Mouse (Mus musculus): ENCODE results near the gene Gm6993.

Gene Gm6993

DNA sequence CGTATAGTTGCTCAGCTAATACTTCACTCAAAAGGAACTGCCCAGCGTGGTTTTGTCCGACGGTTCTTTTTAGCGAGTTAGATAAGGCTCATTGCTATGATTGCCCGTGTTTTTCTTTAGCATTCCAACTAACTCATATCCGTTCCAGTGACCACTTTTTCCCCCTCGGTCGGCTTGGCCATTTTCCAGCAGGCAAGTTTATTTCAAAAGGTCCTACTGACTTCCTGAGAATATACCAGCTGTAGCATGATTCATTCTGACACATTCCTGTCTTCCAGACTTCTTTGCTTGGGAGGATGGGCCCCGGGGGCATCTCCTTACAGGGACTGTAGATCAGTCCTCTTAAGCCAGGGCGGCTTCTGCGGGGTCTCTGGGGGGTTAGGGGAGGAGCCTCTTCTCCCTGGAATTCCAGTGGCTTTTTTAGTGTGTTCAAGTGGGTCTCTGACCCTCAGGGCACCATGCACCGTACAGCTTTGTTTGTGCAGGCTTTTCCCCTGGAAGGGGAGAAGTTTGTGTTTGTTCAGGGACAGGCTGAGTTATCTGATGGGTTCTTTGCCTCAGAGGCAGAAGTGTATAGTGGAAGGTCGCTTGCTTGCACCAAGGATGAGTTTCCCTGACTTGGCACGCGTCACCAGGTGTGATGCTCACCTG, 30.9 kb downstream of the Gm6993 start:
- CTCF ChIA-PET = no interaction called here

DNA sequence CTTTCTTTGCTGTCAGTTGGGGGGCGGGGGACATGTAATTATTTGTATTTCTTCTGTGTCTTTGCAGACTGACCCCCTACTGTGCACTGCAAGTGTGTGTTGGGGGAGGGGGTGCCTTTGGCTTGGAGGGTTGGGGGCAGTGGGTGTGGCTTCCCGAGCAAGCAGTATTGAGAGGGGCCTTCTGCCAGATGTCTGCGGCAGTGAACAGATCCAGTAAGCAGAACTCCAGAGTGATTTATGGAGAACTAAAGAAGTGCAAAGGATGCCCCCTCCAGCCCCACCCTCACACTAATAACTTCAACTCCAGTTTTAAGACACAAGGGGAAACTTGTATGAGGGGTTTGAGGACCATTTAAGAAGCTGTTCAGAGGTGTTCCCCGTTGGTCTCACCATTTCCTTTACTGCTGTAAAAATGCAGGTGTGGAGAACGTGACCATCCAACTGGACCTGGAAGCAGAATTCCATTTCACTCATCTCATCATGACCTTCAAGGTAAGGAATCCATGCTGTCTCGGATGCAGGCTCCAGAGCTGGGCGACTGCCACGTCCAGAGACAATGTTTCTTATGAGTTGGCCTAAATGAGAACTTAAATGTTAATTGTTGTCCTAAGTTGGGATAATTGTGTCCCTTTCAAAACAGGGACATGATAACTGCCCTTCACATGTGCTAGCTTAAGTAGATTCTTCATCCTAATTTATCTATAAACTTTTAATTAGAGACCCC, 31.6 kb downstream of the Gm6993 start:
- CTCF ChIA-PET = no interaction called here

DNA sequence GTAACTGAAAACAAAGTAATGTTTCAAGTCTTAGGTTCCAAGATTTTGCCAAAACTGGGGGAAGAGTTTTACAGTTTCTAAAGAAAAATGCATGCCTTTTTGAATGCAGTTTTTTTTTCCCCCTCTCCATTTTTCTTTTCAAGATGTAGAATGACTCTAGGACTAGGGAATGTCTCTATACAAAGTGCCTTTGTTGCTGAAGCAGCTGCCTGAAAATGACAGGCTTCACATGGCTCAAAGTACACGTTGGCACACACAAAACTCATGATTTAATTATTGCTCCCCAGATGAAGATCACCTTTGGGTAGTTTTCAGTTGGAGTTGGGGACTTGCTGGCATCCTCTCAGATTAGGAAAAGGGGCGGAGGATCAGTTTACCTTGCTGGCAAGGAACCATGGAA, 32.3 kb downstream of the Gm6993 start:
- CTCF ChIA-PET = no interaction called here

DNA sequence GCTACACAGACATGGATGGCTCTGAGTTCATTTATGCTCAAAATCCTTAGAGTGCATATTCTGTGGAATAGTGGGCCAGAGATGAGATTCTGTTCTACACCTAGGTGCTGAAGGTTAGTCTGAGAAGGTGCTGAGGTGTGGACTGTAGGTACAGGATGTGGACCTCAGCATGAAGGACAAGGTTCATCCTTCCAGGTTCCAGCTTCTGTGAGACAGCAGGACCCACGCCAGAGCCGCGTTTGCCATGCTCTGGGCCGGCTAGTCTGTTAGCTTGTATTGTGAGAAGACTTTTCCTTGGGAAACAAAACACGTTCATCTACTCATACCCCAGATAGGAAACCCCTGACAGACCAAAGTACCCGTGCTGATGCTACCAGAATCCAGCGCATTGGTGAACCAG, 33.1 kb downstream of the Gm6993 start:
- CTCF ChIA-PET = no interaction called here

DNA sequence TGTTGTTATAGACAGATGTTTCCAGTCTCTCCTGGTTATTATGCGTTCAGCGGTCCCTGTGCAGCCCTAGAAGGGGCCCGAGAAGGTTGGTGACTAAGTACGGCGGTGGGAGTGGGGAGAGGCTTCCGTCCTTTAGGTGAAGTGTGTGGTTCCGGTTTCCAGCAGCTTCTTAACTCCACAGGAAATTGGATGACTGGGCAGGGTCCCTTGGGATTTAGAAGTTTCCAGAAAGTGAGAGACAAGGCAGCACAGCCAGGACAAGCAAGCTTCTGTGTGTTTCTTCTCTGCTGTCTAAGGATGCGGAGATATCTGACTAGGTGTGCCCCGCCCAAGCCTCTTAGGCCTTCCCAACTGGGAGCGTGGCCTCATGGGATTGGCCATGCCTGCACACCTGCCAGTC, 34.8 kb downstream of the Gm6993 start:
- CTCF ChIA-PET = no interaction called here

DNA sequence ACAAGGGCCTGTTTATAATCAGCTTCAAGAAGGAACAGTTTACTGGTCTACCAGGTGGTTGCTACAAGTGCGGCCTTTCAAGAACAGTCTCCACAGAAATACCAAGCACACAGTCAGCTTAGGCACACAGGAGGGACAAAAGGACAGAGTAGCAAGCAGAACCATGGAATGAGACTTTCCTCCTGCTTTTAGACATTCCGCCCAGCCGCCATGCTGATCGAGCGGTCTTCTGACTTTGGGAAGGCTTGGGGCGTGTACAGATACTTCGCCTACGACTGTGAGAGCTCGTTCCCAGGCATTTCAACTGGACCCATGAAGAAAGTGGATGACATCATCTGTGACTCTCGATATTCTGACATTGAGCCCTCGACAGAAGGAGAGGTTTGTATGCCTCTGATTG, 37.7 kb downstream of the Gm6993 start:
- CTCF ChIA-PET = no interaction called here

DNA sequence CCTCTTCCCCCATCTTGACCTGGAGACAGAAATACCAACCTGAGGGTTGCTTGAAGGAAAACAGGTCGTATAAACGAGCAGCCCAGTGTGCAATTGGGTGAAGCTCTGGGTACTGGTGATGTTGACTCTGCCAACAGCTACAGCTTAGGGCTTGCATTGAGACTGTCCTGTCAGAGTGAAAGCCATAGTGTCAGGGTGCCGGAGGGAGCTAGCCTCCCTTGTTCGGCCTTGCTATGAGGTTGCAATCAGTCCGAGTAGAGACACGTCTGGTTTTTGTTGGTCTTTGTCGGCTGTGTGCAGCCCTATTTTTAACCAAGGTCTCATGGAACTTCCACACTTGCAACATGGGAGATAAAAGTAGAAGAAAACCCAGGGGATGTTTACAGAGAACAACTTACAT, 39.7 kb downstream of the Gm6993 start:
- CTCF ChIA-PET = no interaction called here

DNA sequence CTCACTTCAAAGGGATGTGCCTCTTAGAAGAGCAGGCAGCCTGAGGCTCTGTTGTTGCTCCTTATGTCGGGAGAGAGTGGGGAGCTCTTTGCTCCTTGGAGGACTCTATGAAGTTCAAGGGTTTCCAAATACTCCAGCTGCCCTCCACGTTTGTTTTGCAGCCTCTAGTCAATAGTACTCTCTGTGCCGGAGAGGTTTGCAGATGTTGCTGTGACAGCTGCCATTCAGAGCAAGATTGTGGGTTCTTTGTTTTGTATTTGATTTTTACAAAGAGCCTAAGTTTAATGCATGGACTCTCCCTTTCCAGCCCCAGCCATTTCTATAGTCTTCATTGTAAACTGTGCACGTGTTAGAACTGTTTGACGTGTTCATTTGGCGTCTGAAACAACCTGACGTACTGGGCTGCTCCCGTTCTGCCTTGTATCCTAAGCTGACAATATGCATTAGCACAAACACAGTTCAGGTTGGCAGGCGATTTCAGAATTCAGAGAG, 40.6 kb downstream of the Gm6993 start:
- CTCF ChIA-PET = no interaction called here

DNA sequence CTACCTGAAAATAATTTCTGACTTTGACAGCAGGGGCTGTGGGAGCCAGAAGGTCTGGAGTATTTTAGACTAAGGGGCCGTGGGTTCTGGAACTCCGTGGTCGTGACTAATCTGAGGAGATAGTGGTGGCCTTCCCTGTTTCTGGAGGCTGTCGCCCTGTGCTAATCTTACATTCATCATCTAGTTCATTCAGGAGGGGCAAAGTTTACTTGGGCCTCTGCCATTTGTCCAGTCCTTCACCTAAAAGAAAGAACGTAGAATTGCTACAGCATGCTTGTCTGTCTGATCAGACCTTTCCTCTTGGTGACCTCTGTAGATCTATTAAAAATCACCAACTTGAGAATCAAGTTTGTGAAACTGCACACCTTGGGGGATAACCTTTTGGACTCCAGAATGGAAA, 41.7 kb downstream of the Gm6993 start:
- CTCF ChIA-PET = no interaction called here

DNA sequence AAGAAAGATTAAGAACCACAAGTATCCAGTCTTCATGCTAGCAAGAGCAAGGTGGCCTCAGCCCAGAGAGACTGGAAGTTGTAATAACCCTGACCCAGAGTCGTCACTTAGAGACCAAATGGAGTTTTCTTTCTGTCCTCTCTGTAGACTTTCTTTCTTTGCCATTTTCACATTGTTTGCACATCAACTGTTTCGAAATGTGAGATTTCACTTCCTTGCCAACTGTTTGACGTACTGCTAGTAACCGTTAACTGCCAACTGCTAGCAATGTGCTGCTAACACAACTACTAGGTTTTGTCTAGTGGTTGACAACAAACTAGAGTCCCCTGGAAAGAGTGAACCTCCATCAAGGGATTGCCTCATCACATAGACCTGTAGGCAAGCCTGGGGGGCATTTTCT, 42.6 kb downstream of the Gm6993 start:
- CTCF ChIA-PET = no interaction called here

DNA sequence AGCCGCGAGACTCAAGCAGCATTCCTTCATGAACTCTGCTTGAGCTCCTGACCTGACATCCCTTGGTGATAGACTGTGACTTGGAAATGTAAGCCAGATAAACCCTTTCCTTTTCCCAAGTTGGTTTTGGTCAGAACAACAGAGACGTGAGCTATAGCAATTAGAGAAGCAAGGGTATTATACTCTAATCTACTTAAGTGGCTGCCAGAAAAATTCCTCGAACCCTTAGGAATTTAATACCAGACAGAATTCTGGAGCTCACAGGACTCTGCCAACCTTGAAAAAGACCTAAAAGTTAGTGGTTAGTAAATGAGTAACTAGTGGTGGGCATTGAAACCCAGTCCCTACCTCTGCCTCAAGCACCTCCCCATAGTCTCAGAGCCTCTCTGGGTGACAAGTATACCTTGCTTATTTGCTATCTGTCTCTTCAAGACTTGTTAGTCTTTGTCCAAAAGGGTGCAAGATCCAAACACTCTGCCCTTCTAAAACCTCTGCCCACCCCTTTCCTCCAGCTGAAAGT, 43.1 kb downstream of the Gm6993 start:
- CTCF ChIA-PET = no interaction called here

DNA sequence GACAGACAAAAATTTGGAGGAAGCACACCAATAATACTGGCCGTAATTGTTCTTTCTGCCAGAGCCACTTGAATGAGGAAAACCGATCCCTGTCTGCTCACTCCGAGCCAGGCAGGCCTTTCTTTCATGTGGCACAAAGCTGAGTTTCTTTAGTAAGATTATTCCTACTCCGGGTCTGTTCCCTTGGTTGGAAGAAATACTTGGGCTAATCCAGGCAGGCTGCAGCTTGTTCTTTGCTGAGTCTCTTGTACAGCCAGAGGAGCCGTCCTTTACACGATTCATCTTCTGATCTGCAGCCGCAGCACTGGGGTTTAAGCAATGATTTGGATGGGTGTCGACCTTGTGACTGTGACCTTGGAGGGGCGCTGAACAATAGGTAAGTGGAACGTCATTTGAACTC, 48.5 kb downstream of the Gm6993 start:
- CTCF ChIA-PET = no interaction called here

Measured in spleen, embryonic (tissue).